Mouse (Mus musculus): Measurements from ENCODE around the gene Pls1. TPM values are rescaled to one million over a fixed set of nuclear protein-coding genes. Genes with fewer than 3 reads are reported as not detected.

Pls1 gene
- polyA plus RNA-seq, 1 experiment from 2014 or later, result 11.5 TPM

- no peak for ATAC-seq (ENCODE audit: borderline replicate concordance, extremely low read depth, low FRiP score, low TSS enrichment)
- Histone ChIP-seq H3K4me3 (no peak overlapping the region), H3K27me3 (no peaks in the 10 kb centered on the region), H3K9ac (no peak overlapping the region), H3K4me1 (peaks cover 5% of the 10 kb centered on the region; the same call in 1 of the 2 replicates), H3K4me2 (no peak overlapping the region), H3K36me3 (no peaks in the 10 kb centered on the region), H3K27ac (no peak overlapping the region), H3K9me3 (no peaks in the 10 kb centered on the region)
- 91% methylated on average over 10 of the region's 10 CpGs for WGBS
Observed at GRCm38 (mm10) chr9:95835741-95836140, 9.4 kb downstream of the Pls1 start.

- Histone ChIP-seq H3K4me3 (no peak overlapping the region), H3K4me2 (no peak overlapping the region), H3K9ac (no peak overlapping the region), H3K36me3 (no peaks in the 10 kb centered on the region), H3K4me1 (peaks cover 5% of the 10 kb centered on the region; the same call in 1 of the 2 replicates), H3K27me3 (no peaks in the 10 kb centered on the region), H3K27ac (no peak overlapping the region), H3K9me3 (no peaks in the 10 kb centered on the region)
- 43% methylated on average over 3 of the region's 3 CpGs for WGBS
- ATAC-seq (ENCODE audit: borderline replicate concordance, extremely low read depth, low FRiP score, low TSS enrichment), result no peak
Observed at GRCm38 (mm10) chr9:95834799-95835198, 10.3 kb downstream of the Pls1 start.

- Histone ChIP-seq H3K4me1 (peaks cover 5% of the 10 kb centered on the region; the same call in 1 of the 2 replicates), H3K27me3 (no peaks in the 10 kb centered on the region), H3K9me3 (no peaks in the 10 kb centered on the region), H3K27ac (no peak overlapping the region), H3K4me3 (no peak overlapping the region), H3K9ac (no peak overlapping the region), H3K4me2 (no peak overlapping the region), H3K36me3 (no peaks in the 10 kb centered on the region)
- no peak for ATAC-seq (ENCODE audit: borderline replicate concordance, extremely low read depth, low FRiP score, low TSS enrichment)
- 89% methylated on average over 3 of the region's 3 CpGs for WGBS
Observed at GRCm38 (mm10) chr9:95832758-95833157, 12.4 kb downstream of the Pls1 start.

- no peaks in the 10 kb centered on the region for H3K36me3 ChIP-seq
- no peaks in the 10 kb centered on the region for H3K9me3 ChIP-seq
- no peak overlapping the region for H3K9ac ChIP-seq
- H3K27me3 ChIP-seq, result no peaks in the 10 kb centered on the region
- WGBS, result 84% methylated on average over 5 of the region's 5 CpGs
- H3K4me3 ChIP-seq, result no peak overlapping the region
- no peak for ATAC-seq (ENCODE audit: borderline replicate concordance, extremely low read depth, low FRiP score, low TSS enrichment)
- no peak overlapping the region for H3K4me2 ChIP-seq
- no peaks in the 10 kb centered on the region for H3K4me1 ChIP-seq
- no peak overlapping the region for H3K27ac ChIP-seq
Observed at GRCm38 (mm10) chr9:95827565-95827964, 17.5 kb downstream of the Pls1 start.

GRCm38 (mm10) chr9:95822531-95822930, 22.6 kb downstream of the Pls1 start:
- WGBS, result 74% methylated on average over 7 of the region's 7 CpGs
- Histone ChIP-seq H3K9me3 (no peaks in the 10 kb centered on the region), H3K4me2 (no peak overlapping the region), H3K4me3 (no peak overlapping the region), H3K9ac (no peak overlapping the region), H3K4me1 (no peaks in the 10 kb centered on the region), H3K27me3 (no peaks in the 10 kb centered on the region), H3K27ac (no peak overlapping the region), H3K36me3 (no peaks in the 10 kb centered on the region)
- ATAC-seq (ENCODE audit: borderline replicate concordance, extremely low read depth, low FRiP score, low TSS enrichment), result no peak

GRCm38 (mm10) chr9:95815706-95816105, 29.4 kb downstream of the Pls1 start:
- Histone ChIP-seq H3K36me3 (no peaks in the 10 kb centered on the region), H3K4me1 (no peaks in the 10 kb centered on the region), H3K4me2 (no peak overlapping the region), H3K27ac (no peak overlapping the region), H3K9me3 (no peaks in the 10 kb centered on the region), H3K9ac (no peak overlapping the region), H3K27me3 (no peaks in the 10 kb centered on the region), H3K4me3 (no peak overlapping the region)
- WGBS, result 68% methylated on average over 4 of the region's 4 CpGs
- ATAC-seq (ENCODE audit: borderline replicate concordance, extremely low read depth, low FRiP score, low TSS enrichment), result no peak

GRCm38 (mm10) chr9:95815015-95815673, 30.0 kb downstream of the Pls1 start:
- H3K27me3 ChIP-seq, result no peaks in the 10 kb centered on the region
- H3K27ac ChIP-seq, result no peak overlapping the region
- no peaks in the 10 kb centered on the region for H3K4me1 ChIP-seq
- no peak overlapping the region for H3K4me2 ChIP-seq
- no peak for ATAC-seq (ENCODE audit: borderline replicate concordance, extremely low read depth, low FRiP score, low TSS enrichment)
- no peaks in the 10 kb centered on the region for H3K9me3 ChIP-seq
- H3K36me3 ChIP-seq, result no peaks in the 10 kb centered on the region
- 78% methylated on average over 11 of the region's 11 CpGs for WGBS
- H3K4me3 ChIP-seq, result no peak overlapping the region
- no peak overlapping the region for H3K9ac ChIP-seq

- Histone ChIP-seq H3K27ac (no peak overlapping the region), H3K9me3 (no peaks in the 10 kb centered on the region), H3K4me3 (no peak overlapping the region), H3K9ac (no peak overlapping the region), H3K4me1 (no peaks in the 10 kb centered on the region), H3K36me3 (no peaks in the 10 kb centered on the region), H3K4me2 (no peak overlapping the region), H3K27me3 (no peaks in the 10 kb centered on the region)
- no peak for ATAC-seq (ENCODE audit: borderline replicate concordance, extremely low read depth, low FRiP score, low TSS enrichment)
- 72% methylated on average over 20 of the region's 20 CpGs for WGBS
Observed at GRCm38 (mm10) chr9:95813721-95814531, 31.2 kb downstream of the Pls1 start.

GRCm38 (mm10) chr9:95811817-95812216, 33.3 kb downstream of the Pls1 start:
- H3K27me3 ChIP-seq, result no peaks in the 10 kb centered on the region
- no peak overlapping the region for H3K27ac ChIP-seq
- 96% methylated on average over 4 of the region's 4 CpGs for WGBS
- no peaks in the 10 kb centered on the region for H3K36me3 ChIP-seq
- ATAC-seq (ENCODE audit: borderline replicate concordance, extremely low read depth, low FRiP score, low TSS enrichment), result no peak
- no peaks in the 10 kb centered on the region for H3K9me3 ChIP-seq
- H3K4me1 ChIP-seq, result no peaks in the 10 kb centered on the region
- H3K9ac ChIP-seq, result no peak overlapping the region
- H3K4me2 ChIP-seq, result no peak overlapping the region
- no peak overlapping the region for H3K4me3 ChIP-seq

GRCm38 (mm10) chr9:95809596-95809995, 35.5 kb downstream of the Pls1 start:
- H3K4me1 ChIP-seq, result no peaks in the 10 kb centered on the region
- no peak for ATAC-seq (ENCODE audit: borderline replicate concordance, extremely low read depth, low FRiP score, low TSS enrichment)
- no peak overlapping the region for H3K4me2 ChIP-seq
- H3K4me3 ChIP-seq, result no peak overlapping the region
- H3K9me3 ChIP-seq, result no peaks in the 10 kb centered on the region
- H3K27ac ChIP-seq, result no peak overlapping the region
- no peaks in the 10 kb centered on the region for H3K27me3 ChIP-seq
- no peaks in the 10 kb centered on the region for H3K36me3 ChIP-seq
- no peak overlapping the region for H3K9ac ChIP-seq
- WGBS, result 76% methylated on average over 4 of the region's 4 CpGs

GRCm38 (mm10) chr9:95805449-95805848, 39.7 kb downstream of the Pls1 start:
- Histone ChIP-seq H3K27ac (no peak overlapping the region), H3K4me2 (no peak overlapping the region), H3K4me1 (no peaks in the 10 kb centered on the region), H3K9ac (no peak overlapping the region), H3K36me3 (no peaks in the 10 kb centered on the region), H3K27me3 (no peaks in the 10 kb centered on the region), H3K9me3 (no peaks in the 10 kb centered on the region), H3K4me3 (no peak overlapping the region)
- ATAC-seq (ENCODE audit: borderline replicate concordance, extremely low read depth, low FRiP score, low TSS enrichment), result no peak
- WGBS, result 76% methylated on average over 12 of the region's 12 CpGs

GRCm38 (mm10) chr9:95803783-95804182, 41.3 kb downstream of the Pls1 start:
- ATAC-seq (ENCODE audit: borderline replicate concordance, extremely low read depth, low FRiP score, low TSS enrichment), result no peak
- WGBS, result 81% methylated on average over 3 of the region's 3 CpGs

More at GRCm38 (mm10) chr9:95803783-95804182, 41.3 kb downstream of the Pls1 start:
- Histone ChIP-seq H3K9ac (no peak overlapping the region), H3K36me3 (no peaks in the 10 kb centered on the region), H3K4me3 (no peak overlapping the region), H3K4me2 (no peak overlapping the region), H3K27me3 (no peaks in the 10 kb centered on the region), H3K4me1 (no peaks in the 10 kb centered on the region), H3K27ac (no peak overlapping the region), H3K9me3 (no peaks in the 10 kb centered on the region)
